Mouse (Mus musculus) skeletal muscle tissue, adult 2 months (tissue): ENCODE measurements around the gene Clasrp.
A peak's percentile ranks its signal among the peaks of the same experiment; 100 is the strongest.

Experiments
- DNase-seq: peaks from one replicate; pipeline ENCODE4 v3.0.0-alpha.2; 2012; ENCODE audit warnings: low read depth, low spot score

Clasrp gene

DNA sequence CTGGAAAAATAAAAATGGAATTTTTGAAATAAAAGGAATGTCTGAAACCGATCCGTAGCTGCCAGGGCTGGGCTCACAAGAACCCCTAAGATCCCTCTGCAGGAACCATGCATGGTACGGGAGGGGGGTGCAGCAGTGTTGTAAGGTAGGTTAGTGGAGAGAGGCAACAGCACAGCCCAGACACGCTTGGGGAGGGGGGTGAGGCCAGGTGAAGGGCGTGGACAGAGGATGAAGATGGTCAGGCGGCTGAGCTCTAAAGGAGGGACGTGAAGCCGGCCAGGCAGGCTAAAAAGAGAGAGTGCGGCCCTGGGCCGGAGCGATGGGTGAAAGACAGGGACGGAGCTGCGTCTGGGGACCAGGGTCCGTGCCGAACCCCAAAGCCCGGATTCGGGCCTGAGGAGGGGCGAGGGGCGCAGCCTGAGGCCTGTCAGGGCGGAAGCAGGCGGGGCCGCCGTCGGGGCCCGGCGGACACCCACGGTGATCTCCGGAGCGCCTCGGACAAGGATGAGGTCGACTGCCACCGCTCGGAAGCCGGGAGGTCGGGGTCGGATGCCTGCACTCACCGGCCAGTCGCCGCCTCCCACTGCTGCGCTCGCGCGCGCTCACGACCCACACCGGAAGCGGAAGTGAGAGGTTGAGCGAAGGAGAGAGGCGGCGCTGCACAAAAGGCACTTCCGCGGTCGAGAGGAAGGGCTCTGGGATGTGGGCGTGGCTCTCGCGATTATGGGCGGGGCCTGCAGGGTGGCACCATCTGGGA, at the start of gene Clasrp:
Gene Clasrp (minus strand): TSS at position 638 of the 757 bp plus-strand sequence.
- DNase-seq = peak; percentile 92

DNA sequence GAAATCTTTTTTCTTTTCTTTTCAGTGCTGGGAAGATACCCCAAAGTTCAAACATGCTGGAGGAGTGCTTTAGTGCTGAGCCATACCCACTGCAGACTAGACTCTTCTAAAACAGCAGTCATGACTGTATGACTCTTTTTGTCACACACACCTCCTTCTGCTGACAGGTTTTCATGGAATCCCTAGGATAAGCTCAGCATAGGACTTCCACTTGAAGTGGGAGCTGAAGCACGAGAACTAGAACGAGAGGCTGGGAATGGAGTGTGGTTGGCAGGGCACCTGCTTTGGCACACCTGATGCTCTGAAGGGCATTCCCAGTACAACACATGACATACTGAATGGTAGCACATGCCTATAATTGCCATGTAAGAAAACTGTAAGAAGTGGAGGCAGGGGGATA, 48.3 kb upstream of the Clasrp start:
- DNase-seq = no peak

DNA sequence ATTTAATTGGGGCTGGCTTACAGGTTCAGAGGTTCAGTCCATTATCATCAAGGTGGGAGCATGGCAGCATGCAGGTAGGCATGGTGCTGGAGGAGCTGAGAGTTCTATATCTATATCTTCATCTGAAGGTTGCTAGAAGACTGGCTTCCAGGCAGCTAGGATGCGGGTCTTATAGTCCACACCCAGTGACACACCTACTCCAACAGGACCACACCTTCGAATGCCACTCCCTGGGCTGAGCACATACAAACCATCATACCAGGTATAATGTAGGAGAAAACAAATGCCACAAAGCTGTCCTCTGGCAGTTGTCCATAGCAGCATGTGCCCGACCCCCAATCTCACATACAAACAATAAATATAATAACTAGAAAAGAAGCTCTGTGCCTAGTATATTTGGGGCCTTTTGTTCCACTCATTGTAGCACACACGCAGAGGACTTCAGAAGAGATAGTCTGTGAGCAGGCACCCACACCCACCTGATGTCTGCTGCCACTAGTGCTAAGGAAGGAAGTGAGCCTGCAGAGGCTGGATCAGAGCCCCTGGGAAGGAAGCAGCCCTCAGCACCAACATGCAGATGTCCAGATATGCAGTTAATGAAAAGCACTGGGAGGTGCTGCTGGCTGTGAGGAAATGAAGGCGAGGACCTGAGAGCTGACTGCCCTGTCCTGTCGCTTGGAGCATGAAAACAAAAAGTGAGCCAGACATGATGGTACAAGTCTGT, 46.9 kb upstream of the Clasrp start:
- no peak for DNase-seq

DNA sequence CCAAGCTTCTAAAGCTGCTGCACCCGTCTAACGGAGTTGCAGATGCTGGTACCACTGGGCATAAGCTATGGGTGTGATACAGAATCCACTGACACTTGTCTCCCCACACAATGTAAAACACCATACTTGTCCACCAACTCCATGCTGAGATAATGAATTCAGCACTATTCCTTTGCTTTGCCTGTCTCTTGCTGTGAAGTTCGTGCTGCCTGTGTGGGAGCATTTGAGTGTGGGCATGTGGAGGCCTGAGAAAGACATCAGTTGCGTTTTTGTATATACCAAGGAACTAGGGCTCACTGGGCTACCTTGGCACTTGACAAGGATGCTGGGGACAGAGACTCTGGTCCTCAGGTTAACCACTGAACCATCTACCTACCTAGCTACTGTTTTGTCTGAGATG, 36.9 kb upstream of the Clasrp start:
- no peak for DNase-seq

DNA sequence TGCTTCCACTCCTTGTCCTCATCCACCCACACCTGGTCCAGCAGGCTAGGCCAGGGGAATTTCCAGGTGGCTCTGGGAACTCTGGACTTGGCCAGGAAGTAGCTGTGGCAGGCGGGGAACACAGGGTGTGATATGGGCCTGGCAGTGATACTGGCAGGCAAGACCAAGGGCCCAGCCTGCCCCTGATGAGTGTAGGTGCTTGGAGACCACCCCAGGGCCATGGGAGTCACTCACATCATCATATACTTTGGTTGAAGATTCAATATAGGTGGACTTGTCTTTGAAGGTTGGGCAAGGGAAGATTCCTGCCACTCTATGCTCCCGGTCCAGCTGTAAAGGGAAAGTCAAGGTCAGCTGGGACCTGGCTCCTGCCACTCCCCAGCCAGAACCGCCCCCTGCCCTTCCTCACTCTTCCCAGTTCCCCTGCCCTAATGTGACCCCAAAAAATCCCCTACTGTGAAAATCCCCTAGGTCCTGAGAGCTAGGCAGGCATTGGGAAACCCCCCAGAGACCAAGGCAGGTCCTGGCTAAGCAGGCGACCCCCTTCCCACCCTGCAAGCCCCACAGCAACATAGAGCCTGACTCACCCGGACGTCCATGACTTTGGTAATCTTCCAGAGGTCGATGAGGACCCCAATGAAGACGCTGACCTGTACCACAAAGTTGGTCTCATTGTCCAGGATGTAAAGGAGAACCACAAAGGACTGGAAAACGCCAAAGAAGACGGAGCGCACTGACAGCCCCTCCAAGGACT, 31.0 kb upstream of the Clasrp start:
- DNase-seq = no peak

DNA sequence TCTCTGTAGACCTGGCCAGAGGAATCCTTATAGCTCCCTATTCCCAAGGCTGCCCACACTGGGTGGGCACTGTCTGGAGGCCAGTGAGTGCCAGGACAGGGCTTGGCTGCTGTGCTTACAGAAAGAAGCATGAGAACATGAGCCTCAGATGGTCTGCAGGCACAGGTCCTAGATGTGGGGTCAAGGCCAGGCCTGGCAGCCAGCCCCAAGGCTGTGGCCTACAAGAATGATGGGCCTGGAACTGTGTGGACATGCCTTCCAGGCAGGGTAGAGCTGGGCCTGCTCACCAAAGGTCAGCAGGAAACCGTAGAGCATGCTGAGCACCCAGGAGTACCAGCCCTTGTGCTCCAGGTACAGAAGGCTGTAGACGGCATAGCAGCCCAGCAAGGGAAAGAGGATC, 30.3 kb upstream of the Clasrp start:
- DNase-seq = peak; percentile 72

DNA sequence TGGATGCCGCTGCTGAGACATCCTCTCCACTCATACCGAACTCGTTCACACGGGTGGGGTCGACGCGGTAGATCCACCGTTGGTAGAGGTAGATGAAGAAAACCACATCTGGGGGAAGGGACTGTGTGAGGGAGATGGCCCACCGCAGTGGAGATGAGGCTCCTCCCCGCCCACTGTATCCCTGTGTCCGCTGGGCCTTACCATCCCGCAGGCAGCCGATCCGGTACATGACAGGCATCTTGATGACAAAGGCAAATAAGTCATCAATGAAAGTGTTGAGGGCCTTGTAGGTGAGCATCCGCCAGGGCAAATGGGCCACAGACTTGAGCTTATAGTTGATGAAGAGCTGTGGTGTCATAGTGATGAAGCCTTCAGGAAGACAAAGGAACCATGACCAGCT, 29.6 kb upstream of the Clasrp start:
- no peak for DNase-seq

DNA sequence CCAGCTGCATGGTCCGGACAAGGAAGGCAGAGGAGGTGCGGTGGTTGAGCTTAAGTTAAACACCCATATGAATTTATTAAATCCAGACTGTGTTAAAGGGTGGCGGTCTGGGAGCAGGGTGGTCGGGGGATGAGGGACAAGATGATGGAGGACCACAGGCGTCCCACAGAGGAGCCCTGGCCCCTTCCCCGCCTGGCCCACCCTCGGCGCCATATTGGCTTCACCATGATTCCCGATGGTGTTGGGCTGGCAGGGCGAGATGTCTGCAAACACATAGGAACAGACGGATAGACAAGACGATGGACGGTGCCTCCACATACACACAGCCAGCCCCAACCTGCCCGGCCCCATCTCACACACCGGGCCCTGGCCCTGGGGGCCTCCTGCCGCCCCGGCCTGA, 28.9 kb upstream of the Clasrp start:
- DNase-seq = no peak

DNA sequence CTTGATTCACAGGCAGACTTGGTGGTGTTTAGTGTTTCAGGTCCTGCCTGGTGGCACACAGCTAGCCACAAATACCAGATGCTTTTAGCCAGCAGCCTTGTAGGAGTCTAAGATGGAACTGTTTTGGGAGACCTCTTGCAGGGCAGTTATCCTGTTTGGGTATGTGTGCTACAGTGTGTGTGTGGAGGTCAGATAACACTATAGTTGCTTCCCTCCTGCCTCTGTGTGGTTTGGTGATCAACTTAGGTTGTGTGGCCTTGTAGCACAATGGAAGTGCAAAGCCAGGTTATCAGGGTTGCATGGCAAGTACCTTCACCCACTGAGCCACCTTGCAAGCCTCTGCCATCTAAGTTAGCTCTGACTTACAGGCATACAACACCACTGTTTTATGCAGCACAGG, 28.4 kb upstream of the Clasrp start:
- no peak for DNase-seq

DNA sequence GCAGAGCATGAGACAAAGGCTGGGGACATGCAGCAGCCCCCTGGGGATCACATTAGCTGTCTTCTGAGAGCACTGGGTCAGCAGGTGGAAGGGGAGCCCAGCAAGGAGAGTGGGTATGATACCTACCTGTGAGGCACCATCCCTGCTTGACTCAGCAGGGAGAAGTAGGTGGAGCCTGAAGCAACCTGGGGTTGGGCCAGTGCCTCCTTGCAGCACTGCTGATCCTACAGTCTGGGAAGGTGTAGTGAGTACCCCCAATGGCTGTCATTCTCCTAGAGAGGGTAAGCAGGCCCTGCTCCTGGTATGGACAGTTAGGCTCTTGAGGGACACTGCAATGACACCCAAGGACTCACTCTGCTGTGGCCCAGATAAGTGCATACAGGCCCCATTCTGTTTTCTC, 28.0 kb upstream of the Clasrp start:
- no peak for DNase-seq

DNA sequence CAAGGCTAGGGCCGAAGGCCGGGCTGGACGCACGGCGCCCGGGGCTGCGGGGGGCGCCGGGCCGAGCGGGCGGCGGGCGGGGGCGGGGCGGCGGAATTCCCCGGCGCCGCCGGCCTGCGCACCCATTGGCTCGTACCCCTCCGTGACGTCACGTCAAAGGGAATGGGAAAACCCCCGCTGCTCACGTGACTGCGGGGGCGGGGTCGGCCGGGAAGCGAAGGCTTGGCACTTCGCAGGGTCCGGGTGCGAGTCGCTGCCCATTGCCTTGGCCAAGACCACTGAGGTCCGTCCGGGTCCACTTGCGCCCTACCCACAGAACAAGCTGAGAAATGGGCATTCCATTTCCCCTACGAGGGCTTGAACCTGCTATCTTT, 25.1 kb upstream of the Clasrp start, which contains the start of gene Relb:
Gene Relb (minus strand): TSS at position 78 of the 374 bp plus-strand sequence.
- peak; percentile 85 for DNase-seq

DNA sequence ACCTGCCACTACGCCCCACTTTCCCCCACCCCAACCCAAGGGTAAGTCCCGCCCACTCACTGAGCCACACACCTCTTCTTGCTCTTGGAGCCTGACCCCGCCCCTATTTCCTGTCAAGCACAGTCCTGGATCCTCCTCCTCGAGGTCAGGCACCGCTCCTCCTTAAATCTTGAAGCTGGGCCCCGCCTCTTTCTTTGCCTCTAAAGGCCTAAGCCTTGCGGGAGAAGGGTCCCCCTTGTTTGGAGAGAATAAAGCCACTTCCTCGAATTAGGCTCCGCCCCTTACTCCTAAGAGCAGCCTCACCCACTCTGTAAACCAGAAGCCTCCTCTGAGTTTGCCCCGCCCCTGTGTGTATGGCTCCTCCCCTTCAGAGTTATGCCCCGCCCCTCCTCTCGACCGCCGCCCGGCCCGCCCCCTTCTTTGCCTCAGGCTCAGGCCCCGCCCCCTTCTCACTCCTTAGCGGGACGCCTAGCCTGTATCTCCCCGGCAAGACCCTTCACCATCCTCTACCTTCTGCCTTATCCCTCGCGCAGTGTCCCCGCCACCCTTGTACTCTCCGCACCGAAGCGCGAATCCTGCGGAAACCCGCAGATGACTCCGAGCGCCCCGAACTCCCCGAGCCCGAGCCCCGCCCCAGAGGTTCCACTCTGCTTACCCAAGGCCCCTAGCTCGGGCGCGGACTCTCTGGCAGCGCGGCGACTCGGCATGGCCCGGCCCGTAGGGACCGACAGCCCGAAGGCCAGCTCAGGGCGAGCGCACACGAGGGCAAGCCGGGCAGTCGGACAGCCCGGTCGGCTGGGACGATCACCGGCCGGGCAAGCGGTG, 24.5 kb upstream of the Clasrp start:
- DNase-seq = peak; percentile 98

DNA sequence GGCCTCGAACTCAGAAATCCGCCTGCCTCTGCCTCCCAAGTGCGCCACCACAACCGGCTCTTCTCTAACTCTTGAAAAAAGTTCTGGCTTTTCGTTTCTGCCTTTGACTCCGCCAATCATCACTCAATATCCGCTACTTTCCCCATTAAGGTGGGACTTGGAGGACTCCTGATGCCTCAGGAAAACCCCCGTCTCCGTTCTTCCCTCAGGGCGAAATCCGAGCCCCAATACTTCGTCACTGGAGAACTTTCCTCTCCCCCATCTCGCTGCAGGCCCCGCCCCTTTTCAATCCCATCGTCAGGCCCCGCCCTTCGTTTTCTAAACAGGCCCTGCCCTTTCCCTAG, 23.9 kb upstream of the Clasrp start:
- no peak for DNase-seq

DNA sequence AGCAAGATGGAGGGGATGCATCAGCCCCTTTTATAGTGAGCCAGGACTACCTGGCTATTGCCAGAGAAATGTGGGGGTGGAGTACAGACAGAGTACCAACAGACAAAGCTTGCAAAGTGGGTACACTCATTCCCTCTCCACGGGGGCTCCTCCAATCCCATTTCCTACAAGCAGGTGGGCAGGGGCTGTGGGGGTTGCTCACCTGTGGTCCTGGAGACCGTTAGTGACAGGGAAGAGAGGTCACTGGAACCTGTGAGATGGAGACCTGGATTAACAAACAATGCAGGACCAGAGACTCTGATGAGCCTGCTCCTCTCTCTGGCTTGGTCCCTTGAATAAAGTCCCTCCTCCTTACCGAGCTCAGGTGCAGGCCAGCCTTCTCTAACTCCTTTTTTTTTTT, 23.4 kb upstream of the Clasrp start:
- no peak for DNase-seq

DNA sequence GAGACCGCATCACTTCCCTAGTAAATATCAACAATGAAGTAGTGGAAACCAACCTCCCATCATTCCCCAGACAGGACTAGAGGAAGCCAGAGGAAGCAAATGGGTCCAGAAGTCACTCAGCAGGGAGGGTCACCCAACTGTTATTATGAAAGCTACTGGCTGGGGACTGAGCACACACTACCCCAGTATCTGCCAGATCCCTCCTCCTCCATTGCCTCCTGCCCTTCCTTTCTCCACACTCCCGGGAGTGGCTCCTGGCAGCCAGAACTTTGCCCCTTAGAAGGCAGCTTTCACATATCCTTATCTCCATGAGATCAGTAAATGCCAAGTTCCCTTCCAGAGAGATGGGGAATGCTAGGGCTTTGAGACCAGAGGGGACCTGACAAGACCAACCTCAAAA, 19.1 kb upstream of the Clasrp start:
- DNase-seq = no peak

DNA sequence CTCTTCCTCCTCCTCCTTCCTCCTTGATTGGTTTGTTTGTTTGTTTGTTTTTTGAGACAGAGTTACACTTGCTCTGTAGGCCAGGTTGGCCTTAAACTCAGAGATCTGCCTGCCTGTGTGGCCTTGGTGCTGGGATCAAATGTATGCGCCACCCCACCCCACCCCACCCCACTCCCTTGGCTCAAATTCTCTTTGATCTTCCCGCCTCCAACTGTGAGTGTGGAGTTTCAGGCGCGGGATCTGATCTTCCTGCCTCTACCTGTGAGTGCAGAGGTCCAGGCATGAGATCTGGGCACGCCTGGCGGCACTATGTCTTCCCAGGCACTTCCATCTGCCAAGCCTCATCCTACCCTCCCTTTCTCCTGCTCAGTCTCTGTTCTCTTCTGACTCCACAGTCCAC, 18.0 kb upstream of the Clasrp start:
- no peak for DNase-seq

DNA sequence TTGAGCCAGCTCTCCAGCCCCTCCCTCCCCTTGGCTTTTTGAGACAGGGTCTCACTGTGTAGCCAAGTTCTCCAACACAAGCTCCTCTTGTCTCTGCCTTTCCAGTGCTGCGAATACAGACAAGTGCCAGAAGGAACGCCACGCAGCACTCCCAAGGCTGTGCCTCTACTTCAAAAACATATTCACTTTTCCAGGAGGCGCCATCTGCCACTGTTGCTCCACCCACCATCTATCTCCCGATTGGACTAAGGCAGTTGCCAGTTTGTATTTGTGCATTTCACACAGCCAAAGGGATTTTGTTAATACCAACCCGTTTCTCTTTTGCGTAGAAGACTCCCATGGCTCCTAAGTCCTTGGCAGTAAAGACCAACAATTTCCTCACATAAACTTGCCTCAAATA, 16.5 kb upstream of the Clasrp start:
- no peak for DNase-seq

DNA sequence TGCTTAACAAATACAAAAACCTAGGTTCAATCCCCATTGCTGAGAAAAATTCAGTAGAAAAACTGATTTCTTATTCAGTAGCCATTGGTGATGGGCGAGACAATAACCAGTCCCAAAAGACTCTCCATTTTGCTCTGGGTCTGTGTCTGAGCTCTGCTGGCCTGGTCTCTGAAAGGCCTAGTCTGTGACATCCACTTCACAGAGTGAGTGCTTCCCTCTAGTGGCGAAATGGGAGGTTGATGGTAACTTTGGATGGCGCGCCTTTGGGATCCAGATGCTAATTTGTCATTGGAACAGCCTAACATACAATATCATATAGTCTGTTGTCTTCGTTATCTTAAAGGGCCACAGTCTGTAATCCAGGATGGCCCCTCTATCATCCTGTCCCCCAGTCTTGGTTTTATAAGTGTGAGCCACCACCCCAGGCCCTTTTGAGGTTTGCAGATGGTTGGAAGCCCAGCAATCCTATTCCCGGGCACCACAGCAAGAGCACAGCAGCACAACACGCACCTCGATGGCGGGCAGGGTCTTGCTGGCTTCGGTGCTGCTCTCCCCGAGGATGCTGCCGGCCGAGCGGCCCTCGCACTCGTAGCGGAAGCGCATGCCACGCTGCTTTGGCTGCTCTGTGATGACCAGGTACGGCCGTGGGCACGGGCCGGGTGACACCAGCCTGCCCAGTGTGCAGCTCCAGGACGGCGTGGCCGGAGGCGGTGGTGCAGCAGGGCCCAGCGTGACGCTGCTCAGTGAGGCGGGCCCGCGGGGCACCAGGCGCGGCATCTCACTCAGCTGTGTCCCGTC, 14.9 kb upstream of the Clasrp start:
- peak; percentile 47 for DNase-seq

DNA sequence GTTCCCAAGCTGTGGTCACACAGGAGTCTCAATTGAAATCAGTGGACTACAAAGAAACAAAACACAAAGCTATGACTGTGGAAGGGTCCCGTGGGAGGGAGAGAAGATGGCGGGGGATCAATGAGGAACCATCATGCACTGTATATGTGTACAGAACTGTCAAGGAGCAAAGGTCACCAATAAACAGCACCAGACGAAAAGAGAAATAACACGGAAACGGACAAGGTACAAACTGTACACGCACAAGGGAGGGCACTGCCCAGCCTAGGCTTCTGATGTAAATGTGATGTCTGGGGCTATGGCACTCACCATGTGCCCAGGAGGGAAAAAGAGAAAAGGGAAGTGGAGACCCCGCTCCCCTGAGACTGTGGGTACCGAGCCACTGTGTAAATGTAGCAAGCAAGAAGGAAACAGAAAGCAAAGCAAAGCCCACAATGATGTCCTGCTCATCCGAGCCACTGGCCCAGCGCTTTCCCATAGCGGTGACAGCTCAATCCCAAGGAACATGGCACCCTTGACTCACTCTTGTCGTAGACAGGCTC, 10.8 kb upstream of the Clasrp start:
- no peak for DNase-seq

DNA sequence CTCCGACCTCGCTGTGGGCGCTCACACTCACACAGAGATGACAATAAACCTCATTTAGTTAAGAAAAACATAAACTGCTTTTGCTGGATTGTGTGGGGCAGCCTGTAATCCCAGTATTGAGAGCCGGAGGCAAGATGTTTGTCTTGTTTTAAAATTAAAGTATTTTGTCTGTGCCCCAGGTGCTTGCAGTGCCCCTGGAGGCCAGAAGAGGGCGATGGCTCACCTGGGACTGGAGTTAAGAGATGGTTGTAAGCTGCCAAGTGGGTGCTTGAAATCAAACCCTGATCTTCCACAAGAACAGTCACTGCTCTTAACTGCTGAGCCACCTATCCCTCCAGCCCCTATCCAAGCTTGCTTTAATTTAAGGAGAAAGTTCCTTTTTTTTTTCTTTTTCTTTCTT, 6.7 kb upstream of the Clasrp start:
- no peak for DNase-seq
